Mouse (Mus musculus) cerebral cortex, adult 2 months (tissue): Measurements from ENCODE around the gene Btbd2.

Source experiments
- WGBS: fragments of 180-500 bp; shearing (Covaris S2); methylation state at CpG from one replicate; pipeline ENCODE4 v1.1.7; 2018; 5-methylcytosine and 5-hydroxymethylcytosine counted together

Btbd2 gene

DNA sequence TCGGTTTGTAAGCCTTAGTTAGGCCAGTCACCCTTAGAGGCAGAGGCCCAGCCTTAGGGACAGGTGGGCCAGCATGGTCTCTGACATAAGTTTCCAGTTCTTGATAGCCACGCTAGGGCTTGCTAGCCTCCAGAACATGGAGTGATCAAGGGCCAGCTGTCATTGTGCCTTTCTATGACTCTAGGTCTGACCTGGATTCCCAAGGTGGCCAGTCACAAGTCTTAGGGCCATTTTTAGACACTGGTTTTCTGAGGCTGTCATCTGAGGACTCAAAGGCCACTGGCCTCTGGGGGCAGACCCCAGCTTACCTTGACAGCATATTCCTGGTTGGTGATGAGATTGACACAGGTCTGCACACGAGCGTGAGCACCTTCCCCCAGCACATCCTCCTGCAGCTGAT, 14.4 kb upstream of the Btbd2 start:
- 80% methylated on average over 4 of the region's 4 CpGs for WGBS

DNA sequence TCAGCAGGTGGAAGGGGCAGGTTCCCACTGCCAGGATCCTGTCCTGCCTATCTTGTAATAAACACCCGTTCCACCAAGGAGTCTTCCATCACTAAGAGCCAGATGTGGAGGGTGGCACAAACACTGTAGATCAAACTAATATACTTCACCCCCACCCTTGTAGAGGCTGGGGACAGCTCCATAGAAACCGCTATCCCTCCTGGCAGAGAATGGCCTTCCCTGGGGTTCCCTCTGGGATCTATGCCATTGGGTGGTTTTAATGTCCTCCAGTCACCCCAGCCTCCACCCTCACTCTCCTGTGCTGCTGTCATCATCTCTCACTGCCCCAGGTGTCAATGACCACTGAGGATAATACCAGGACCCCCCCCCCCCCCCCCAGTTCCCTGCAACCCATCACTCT, 13.7 kb upstream of the Btbd2 start:
- WGBS: 71% methylated on average over 2 of the region's 2 CpGs

DNA sequence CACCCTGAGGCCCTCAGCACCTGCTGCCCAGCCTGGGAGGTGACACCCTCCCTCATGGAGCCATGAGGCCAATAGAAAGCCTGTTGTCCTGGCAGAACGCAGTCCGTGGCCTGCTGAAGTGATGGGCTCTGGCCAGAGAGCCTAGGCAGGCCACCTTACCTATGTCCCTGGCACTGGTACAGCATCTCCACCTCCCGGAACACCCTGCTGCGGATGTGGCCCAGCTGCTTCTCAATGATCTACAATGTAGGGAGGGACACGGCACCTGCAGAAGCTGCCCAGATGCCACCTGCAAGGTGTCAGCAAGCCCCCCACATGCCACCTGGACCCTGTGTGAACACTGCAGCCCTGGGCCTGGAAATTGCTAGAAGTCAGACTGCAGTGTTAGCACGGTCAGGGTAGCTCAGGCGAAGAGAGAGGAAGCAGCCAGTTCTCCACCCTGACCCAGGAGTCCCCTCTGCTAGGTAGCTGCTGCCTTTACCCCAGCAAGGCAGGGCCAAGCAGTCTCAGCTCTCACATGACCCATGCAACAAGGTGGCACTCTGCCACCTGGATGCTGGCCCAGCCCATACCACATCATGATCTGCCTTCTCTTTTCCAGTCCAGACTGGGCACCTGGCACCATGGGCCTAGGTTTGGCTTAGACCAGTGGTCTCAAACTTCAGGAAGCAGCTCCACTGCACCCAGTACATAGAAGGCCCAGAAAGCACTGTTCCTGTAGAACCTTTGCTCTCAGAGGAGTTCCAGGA, 13.0 kb upstream of the Btbd2 start:
- 87% methylated on average over 7 of the region's 7 CpGs for WGBS

DNA sequence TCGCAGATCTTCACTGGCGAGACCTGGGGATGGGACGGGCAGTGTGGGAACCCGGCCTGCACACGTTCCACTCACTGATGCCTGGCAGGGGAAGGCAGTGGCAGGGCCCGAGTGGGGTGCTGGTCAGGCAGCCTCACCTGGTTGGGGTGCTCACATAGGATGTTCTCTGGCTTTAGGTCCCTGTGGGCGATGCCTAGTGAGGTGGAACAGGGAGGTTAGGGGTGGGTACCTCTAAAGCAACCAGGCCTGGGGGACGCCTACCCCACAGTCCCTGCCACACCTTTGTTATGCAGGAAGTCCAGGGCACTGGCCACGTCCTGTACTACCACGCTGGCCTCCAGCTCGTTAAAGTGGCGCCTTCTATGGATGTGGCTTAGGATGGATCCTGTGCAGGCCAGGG, 12.1 kb upstream of the Btbd2 start:
- WGBS: 86% methylated on average over 12 of the region's 12 CpGs

DNA sequence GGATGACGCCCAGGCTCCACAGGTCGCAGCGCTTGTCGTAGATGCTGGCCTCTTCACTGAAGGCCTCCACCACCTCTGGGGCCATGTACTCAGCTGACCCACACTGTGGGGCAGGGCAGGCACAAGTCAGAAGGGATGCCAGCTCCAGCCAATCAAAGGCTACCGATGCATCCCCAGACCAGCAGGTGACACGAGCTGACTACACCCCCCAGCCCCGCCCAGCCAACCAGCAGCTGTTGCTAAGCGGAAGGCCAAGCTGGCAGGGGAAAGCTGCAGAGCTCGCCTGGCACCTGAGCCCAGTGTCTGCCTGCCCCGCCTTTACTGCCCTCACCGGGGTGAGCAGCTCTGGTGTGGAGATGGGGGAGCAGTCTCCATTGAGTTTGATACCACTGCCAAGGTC, 11.7 kb upstream of the Btbd2 start:
- 82% methylated on average over 11 of the region's 11 CpGs for WGBS

DNA sequence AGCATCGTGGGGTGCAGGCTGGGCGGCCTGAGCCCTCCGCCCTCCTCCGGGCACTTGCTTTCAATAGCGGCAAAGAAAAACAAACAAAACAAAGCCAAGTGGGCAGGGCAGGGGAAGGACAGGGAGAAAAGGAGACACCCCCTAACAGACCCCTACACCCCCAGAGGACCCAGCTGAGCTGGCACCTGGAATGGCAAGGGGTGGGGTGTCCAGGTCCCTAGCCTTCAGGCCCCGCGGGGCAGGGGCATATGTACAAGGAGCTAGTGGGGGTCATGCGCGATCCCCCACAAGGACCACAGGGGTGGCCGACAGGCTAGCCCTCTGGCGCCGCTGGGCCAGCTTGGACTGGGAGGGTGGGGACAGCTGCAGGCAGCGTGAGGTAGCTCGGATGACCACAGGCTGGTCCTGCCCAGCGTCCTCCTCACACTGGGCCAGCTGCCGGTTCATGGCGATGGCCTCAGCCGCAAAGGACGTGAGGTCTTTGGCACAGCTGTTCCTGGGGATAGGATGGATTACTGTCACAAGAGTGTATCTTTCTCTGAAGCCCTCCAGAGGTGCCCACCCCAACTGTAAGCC, 10.1 kb upstream of the Btbd2 start:
- 80% methylated on average over 19 of the region's 19 CpGs for WGBS

DNA sequence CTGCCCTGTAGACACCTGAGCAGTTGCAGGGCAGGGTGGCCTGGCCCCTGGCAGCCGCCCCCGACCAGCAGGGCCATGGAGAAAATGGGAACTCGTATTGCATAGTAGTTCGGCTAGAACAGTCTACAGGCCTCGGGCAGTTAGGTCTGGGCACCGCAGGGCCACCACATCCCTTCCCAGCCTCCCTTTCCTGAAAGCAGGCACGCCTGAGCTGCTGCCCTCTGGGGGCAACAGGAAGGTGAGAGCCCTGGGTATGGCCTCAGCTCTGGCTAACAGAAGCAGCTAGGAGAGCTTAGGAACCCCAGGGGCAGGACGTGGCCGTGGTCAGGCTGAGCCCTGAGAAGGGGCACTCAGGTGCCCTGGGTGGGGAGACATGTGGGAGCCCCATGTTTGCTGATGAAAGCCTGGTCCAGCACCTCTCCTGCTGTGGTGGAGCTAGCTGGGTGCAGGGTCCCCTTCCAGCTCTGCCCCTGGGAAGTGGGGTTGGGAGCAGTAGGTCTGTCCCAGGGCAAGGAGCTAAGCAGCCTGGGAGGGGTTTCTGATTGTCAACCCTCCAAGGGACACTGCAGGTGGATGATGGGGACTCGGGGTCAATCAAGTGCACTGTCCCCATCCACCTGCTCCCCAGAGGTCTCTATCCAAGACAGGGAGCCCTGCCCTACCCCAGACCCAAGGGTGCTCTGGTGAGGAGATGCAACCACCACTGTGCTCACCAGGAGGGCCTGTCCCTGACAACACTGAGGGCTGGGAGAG, 9.3 kb upstream of the Btbd2 start:
- WGBS: 74% methylated on average over 10 of the region's 10 CpGs

DNA sequence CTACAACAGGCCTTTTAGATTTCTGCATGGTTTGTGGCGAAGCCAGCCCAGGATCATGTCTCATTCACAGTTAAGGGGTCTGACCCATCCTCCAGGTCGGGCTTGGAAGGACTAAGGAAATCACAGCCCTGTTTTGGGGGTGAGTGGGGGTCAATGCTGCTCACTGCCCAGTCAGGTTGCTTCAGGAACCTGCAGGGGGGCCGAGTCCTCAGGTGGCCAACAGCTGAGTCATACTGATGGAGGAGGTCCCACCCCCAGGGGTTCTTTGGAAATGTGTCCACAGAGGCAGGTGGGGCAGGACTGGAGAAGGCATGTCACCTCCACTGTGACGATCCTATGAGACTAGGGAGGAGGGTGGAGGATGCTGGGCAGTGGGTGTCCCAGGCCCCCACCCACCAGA, 8.6 kb upstream of the Btbd2 start:
- WGBS: 58% methylated on average over 4 of the region's 4 CpGs

DNA sequence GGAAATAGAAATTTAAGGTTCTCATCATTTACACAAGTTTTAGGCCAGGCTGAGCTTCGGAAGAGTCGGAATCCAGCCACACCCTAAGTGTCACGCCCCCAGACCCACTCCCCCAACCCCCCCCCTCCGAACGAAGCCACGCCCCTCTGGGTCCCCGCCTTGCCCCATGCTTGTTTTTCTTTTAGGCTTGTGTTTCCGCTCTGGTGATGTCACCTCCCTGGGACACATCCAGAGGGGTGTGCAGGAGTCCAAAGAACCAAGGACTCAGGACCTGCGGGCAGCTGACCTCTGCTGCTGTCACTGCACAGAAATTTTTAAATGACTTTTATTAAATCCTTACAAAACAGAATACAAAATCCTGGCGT, 8.1 kb upstream of the Btbd2 start:
- WGBS: 15% methylated on average over 10 of the region's 10 CpGs

DNA sequence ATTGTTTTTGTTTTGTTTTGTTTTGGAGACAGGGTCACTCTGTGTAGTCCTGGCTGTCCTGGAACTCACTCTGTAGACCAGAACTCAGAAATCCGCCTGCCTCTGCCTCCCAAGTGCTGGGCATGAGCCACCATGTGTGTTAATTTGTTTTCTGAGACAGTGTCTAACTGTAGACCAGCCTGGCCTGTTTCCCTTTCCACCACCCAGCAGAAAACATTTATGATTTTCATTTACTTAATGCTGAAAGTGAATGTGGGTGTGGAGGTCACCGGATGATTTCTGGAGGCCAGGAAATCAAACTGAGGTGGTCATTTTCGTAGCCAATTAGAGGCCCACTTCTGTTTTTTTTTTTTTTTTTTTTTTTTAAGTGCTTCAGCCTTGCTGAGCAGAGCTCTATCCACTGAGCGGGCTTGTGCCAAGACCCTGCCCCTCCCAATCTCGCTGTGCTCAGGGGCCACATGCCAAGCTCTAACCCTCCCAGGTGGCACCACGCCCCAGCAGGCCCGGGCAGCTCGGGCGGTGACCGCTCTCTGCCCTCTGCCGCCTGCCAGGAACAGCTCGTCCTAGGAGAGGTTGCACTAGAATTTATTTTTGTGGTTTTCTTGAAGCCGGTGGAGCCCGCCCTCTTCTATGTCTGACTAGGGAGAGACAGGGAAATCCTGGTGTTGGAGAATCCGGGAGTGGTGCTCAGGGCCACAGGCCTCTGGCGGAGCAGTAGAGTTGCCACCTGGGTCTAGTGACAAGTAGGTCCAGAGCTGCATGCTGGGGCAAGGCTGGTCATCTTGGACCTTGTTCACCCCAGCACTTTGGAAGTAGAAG, 7.5 kb upstream of the Btbd2 start:
- 15% methylated on average over 16 of the region's 16 CpGs for WGBS

DNA sequence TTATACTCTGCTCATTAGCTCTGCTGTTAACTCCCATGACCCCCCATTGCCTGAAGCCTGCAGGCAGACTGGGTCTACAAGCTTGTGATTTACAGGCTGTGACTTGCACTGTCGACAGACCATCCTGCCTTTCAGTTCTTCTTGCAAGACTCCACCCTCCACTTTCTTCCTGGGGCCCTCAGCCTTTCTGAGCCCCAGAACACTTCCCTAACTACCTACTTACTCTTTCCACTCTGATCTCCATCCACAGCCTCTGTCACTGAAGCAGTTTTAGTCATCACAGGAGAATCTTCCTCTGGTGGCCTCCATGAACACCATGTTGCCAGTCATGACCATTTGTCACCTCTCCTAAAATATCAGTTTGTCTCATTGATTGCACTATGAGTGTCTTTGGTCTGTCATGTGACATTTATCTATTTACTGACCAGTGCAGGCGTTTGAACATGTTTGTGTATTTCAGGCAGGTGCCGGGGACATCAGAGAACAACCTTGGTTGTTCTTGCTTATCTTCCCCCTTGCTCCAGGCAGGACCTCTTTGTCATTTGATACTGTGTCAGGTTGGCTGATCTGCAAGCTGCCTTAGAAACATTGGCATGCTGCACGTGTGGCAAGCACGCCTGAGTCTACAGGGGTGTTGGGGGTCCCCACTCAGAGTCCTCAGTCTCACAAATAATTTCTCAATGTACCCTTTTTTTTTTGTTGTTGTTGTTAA, 6.8 kb upstream of the Btbd2 start:
- WGBS: 63% methylated on average over 5 of the region's 5 CpGs

DNA sequence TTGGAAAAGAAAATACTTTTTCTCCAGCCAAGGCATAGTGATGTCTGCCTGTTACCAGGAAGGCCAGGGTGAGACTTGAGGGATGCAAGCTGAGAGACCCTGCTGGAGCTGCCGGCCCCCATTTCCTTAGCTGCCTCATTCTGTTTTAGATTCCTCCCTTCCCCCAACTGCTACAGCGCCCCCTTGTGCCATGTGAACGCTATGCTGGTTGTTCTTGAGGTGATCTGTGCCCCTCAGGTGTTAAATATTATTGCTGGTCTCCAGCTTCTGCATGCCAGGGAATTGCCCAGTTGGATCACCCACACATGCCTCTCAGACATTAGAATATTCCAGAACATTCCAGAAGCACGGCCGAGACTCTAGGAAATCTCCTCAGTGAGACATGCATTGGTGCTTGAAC, 4.3 kb upstream of the Btbd2 start:
- 29% methylated on average over 5 of the region's 5 CpGs for WGBS

DNA sequence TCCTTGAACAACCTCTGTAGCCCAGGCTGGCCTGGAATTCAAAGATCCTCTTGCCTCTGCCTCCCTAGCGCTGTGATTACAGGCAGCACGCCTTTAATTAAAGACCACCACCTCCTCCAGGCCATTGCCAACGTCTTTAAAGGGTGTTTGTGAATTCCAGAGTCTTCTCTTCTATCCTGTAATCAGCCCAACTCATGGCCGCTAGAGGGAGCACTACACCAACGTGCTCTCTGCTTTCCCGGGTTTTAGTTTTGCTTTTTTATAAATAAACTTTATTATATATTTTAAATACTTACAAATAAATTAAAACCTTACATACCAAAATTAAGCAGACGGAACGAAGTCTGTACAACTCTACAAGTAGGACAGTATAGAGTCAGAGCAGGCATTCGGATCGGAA, 2.3 kb upstream of the Btbd2 start:
- WGBS: 3% methylated on average over 10 of the region's 10 CpGs

DNA sequence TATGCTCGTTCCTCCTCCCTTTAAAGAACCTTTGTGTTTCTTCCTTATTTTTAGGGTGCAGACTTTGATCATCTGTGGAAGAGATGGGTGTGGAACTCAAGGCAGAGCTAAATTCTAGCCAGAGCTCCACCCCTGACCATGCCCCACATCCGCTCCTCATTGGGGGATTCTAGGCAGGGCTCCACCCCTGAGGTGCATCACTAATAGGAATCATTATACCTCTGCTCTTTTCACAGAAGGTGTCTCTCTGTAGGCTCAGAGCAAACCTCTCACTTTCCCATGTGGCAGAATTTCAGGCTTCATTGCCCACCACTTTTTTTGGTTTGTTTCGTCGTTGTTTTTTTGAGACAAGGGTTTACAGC, 2.0 kb upstream of the Btbd2 start:
- WGBS: 45% methylated on average over 4 of the region's 4 CpGs

DNA sequence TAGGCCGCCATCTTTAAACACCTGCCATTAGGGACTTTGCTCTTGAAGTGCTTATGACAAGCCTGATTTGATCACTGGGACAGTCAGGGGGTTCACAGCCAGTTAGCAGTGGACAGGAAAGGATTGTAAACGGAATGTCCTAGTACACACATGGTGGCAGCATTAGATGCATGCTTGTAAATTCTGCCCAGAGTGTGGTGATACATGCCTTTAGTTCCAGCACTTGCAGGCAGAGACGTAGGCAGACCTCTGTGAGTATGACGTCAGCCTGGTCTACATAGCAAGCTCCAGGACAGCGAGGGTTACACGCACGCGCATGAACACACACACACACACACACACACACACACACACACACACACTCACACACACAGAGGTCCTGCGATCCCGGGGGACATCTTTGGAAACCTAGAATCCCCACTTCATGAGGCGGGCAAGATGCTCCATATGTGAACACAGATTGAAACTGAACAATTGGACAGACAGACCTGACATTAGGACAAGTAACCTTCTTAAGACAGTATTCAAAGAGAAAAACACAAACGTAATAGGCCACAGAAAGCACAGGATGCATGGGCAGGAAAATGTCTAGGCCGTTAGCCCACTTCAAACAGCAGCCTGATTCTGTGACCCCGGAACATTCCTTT, 1.4 kb upstream of the Btbd2 start:
- 68% methylated on average over 14 of the region's 14 CpGs for WGBS

DNA sequence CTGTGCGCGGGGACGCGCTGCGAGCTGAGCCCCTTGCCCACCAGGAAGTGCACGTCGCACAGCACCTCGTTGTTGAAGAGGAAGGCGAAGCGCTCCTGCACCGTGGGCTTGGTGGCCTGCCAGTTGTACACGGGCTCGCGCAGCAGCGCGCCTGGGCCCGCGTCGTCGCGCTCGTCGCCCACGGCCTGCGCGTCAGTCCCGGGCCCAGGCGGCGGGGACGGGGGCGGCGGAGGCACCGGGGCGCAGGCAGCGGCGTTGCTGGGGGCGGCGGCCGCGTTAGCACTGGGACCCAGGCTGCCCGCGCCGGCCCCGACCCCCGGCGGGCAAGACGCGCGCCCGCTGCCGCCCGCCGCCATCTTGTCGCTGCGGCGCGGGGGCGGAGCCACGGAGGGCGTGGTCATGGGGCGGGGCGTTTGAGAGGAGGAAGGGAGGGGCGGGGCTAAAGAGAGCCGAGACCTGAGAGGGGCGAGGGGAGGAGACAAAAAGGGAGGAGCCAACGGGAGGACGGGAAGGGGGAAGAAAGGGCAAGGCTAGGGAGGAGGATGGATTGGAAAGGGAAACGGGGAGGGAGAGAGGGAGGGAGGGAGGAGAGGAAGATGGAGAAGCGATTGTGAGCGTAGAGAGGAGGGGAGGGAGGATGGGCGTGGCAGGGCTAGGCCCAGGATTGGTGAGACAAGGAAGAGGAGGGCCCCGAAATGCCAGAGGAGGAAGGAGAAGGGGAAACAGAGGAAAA, 575 bp downstream of the Btbd2 start:
- WGBS: under 1% methylated on average over 72 of the region's 72 CpGs

DNA sequence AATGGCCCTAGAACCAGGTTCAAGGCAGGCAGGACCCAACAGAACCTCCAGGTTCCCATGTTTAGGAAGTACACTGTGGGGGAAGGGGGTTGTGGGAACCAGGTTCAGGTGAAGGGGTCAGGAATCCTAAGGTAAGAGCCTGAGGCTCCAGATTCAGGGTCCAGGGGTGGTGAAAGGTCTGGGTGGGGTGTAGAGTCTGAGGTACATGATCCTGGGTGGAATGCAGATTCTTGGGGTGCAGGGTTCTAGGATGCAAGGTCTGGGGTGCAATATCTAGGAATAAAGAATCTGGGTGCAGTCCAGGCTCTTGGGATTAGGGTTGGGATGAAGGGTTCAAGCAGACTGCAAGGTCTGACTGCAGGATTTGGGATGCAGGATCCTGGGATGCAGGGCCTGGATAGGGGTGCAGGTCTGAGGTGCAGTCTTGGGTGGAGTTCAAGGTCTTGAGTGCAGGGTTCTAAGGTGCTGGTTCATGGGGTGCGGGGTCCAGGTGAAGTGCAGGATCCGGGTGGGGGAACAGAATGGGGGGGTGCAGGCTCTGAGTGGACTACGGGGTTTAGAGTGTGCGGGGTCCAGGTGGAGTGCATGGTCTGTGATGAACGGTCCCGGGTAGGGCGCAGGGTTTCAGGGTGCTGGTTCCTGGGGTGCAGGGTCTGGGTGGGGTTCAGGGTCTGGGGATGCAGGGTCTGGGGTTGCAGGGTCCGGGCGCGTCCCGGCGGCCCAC, 1.3 kb downstream of the Btbd2 start:
- 3% methylated on average over 12 of the region's 12 CpGs for WGBS

DNA sequence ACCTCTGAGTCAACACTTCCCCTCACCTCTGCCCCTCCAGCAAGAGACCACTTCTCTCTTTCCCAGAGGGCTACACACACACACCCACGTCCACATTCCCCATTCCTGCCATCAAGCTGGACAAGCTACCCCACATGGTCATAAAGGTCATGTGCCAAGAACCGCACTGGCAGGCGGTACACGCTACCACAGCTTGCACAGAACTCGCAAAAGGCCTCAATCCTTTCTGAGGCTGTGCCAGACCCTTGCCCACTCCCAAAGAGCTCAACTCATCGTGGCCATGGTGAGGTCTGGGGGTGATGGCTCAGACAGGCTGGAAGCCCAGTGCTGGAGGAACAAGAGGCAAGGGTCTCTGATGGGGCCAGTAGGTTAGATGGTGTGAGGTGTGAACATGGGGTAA, 2.0 kb downstream of the Btbd2 start:
- WGBS: 61% methylated on average over 6 of the region's 6 CpGs

DNA sequence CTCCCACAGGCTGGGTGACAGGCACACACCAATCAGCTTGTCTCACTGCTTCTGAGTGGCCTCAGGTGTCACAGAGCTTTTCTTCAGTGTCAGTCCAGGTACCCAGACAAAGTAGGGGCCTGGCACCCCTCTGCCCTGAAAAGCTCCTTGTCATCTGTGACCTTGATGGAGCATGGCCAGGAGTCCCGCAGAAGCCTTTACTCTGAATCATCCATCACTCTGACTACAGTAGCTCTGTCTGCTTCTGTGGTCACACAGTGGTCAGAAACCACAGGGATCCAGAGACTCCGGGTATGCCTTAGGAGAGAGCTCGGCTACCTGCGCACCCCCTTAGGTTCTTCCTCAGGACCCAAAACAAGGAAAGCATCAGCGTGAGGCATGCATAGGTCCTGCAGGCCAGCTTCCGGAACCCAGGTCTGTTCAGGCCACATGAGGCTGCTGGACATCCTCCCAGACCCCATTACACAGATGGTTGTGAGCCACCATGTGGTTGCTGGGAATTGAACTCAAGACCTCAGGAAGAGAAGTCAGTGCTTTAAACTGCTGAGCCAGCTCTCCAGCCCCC, 3.6 kb downstream of the Btbd2 start:
- WGBS: 84% methylated on average over 6 of the region's 6 CpGs

DNA sequence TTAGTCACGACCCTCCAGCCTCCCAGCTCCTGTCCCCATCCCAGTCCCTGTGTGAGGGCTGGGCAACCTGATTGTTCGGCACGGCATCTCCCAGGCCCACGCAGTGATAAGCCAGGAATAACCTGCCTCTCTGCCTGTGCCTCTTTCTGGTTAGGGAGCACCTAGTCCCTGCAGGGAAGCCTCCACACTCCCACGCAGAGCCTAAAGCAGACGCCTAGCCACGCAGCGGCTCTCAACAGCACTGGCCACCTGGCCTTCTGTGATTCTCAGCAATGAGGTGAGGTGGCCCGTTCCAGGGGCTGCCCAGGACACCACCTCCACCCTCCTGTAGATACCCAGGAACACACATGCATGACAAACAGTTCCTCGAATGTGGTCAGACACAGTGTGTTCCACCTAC, 6.5 kb downstream of the Btbd2 start:
- WGBS: 57% methylated on average over 10 of the region's 10 CpGs
